Mouse (Mus musculus): ENCODE measurements at regions not wholly inside any gene's neighbourhood (a gene's known extent, or its start where the extent isn't known, plus 50 kb on each side); places are given as distances from the start of the nearest gene placed in this dataset.
A peak's percentile ranks its signal among the peaks of the same experiment; 100 is the strongest.

DNA sequence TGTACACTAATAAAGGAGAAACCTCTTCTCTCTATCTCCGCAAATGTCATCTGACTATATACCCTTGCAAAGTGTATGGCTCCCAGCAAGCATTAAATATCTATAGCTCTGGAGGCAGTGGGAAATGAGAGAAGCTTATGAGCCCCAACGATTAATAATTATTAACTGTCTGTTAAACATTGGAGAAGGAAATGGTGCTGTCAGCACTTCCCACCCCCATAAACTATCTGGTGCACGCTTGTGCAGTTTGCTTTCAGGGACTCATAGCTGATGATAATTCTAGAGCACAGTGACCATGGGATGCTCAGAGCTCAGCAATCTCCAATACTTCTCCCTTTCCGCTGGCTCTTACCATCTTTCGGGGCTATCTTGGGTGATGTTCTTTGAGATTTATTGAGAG, 541.2 kb downstream of the Grxcr1 start:
- DNase-seq = no peak

DNA sequence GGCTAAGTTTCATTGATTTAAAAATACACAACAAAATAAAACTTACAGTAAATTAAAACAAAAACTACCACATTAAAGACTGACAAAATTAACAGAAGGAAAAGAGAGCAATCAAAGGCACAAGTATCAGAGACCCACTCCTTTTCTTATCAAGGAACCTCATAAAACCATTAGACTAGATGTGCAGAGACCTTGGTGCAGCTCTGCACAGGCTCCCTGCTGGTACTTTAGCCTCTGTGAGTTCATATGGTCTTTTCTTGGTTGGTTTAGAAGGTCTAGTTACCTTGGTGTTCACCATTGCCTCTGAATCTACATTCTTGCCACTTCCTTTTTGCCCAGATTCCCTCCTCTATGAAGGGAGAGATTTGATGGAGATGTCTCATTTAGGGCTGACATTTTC, 544.2 kb downstream of the Grxcr1 start:
- DNase-seq = no peak

DNA sequence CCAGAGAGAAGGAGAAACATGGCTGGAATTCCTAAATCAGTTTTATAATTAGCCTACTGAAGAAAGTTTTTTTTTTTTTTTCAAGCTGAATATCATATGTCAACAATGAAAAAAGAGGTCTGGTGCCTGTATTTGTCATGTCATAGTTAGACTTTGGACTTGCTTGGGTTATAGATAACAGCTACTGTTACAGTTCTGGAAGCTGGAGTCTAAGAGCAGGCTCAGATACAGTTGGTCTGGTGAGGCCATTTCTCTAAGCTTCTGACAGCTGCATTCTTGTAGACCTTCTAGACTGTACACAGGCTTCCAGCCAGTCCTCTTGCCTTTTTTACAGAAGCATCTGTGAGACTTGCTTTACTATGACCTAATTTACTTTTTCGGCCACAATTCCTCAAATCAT, 546.9 kb downstream of the Grxcr1 start:
- DNase-seq = no peak

DNA sequence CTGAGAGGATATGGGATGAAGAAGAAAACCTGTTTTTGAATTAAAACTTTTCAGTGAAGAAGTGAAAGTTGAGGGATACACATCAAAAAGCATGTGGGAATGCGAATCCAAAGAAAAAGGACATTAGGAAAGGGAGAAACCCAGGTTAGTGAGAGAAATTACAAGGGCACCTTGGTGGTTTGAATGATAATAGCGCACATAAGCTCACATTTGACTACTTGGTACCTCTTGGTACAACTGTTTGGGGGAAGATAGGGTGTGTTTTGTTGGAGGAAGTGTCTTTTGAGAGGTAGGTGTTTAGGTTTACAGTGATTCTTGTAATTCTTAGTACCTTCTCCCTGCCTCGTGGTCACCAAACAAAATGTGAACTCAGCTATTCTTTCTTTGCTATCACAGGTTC, 560.8 kb downstream of the Grxcr1 start:
- DNase-seq = no peak

DNA sequence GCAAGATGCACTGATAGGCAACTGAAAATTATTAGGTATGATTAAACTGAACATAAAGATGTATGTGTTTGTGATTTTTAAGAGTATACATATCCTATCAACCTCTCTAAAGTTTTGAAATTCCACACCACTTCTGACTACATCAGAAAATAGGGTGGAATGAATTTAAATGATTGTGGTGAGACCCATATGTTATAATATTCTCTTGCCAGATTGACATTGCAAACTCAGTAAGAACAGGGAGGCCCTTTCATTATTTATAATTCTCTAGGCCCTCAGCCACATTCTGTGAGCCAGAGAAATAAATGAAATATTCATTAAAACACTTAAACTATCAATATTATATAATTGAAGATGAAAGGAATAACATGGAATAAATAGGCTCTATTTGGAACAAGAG, 586.8 kb downstream of the Grxcr1 start:
- DNase-seq = no peak

DNA sequence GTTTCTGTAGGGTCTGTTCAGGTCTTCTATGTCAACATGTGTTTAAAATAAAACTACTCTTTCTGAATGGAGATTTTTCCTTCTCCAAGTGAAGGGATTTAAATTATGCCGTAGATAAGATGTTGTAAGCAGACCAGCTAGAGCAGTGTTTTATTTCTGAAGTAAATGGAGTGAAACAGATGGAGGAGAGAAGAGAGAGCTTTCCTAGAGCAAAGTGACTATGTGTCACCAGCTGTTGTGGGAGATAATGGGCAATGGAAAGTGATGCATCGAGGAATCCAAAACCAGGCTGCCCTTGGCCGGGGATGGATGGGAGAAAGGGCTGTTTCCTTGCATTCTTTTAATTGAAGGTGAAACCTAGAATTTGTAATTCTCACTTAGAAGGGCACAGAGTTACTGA, 603.8 kb downstream of the Grxcr1 start:
- no peak for DNase-seq

DNA sequence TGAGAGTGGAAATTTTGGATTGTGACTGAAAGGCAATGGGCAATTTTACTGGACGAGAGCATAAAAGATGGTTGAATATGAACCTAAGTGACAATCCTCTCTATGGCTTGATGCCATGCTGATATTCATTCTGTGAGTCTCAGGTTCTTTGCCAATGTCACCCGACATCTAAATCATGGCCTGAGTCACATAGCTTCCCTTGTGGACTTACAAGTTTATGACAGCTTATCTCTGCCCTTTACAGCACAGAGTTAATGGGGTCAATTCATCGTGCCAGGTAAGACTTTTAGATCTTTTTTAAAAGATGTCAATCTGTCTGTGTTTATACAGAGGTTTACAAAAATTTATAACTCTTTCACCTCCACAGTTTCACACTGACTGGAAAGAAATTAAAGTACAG, 641.2 kb downstream of the Grxcr1 start:
- no peak for DNase-seq

DNA sequence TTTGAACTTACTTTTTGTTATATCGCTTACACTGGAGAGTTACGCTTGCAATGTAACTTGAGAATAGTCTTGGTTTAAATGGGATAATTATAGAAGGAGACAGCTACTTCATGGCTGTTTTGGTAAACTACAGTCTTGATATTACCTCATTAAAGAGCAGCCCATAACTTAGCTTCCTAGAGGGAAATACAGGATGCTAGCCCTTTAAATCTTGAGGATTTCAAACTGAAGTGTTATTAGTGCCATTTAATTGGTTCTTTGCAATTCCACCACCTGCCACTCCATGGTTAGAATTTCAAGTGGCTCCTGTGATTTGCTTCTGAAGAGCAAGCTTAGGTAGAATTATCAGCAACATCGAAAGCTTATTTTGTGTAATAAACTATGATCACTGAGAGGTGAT, 640.1 kb downstream of the Kctd8 start:
- no peak for DNase-seq

DNA sequence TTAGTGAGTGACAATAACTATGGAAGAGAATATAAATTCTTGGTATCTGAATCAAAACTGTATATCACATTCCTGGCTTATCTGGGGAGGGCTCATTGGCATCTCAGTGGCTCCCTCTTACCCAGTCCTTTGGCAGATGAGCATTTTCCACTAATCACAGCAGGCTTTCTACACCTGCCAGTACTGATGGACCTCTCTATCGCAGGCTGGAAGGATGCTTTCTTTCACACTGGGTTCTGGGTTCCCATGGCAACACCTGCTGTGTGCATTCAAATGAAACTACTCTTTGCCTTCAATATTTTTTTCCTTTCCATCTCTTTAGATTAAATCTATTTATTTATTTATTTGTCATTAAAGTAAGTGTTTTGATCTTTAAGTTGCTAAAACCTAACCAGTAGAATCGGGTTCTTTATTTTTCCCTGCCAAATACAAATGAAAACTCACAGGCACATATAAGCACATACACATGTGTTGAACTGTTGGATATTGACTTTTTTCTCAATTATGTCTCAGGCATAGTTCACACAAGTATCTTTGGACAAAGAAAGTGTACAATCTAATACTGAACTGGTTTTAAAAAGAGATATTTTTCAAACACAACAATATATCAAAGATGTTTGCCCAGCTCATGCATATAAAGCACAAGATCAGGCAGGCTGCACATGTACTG, 635.9 kb downstream of the Kctd8 start:
- DNase-seq = no peak

DNA sequence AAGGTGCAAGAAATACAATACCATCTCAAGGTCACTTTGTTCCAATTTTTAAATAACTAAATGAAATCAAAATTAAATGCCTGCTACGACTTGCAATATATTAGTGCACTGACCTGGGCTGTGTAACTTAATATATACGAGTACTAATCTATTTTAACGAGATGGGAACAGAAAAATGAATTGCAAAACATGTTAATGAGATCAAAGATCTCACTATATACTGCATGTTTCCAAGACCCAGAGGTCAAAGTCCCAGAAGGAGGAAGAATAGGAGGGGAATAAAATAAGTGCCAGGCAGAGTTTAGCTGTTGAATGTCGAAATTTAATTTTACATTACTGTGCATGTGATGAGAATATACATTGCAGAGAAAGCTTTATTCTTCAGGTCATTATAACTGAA, 614.7 kb downstream of the Kctd8 start:
- no peak for DNase-seq

DNA sequence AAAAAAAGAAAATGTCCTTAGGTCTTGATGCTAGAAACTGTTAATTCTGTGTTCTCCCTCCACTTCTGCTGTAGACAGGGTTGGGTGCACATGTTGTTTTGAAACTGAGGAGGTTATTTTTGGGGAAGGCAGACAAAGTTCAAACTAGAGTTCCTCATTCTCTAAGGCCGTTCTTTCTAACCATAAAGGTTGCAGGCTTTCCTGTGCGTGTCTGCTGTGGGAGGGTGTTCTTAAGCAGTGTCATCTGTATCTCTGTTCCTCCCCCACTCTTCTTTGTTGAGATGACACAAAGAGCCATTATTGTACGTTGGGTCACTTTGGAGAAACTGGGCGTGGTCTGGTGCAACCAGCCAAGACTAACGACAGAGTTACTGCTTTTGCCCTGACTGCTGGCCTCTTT, 606.3 kb downstream of the Kctd8 start:
- DNase-seq = peak; percentile 90

DNA sequence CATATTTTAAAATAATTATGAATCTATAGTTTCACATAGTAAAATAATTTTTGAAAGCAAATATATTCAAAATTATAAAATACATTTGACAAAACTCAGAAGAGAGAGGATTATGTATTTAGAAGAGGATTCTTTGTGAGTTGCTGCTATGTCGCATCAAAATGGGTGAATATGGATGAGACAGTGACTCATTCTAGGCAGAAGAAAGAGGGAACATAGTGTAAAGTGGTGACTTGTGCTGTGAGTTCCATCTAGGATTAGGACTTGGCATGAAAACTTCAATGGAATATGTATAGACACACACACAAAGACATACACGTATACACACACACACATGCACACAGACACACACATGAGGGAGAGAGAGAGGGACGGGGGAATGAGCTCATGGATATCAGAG, 591.0 kb downstream of the Kctd8 start:
- no peak for DNase-seq

DNA sequence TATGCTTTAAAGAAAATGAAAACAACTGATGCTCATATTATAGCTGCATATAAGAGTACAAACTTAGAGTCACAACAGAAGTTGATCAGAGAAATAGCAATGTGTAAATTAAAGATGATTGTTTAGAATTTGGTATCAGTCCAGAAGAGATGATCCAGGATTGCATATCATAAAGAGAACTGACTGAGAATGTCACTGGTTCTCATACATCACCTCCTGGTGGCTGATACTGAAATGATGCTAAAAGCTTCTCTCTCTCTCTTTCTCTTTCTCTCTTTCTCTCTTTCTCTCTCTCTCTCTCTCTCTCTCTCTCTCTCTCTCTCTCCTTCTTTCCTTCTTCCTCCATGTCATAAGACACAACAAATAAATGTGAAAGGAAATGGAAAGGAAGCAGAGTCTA, 588.5 kb downstream of the Kctd8 start:
- DNase-seq = no peak
